Mouse (Mus musculus): Measurements from ENCODE around the gene Ak8. TPM values are rescaled to one million over a fixed set of nuclear protein-coding genes. Genes with fewer than 3 reads are reported as not detected.

Ak8 gene
- total and polyA plus RNA-seq, 3 experiments: 1.5 to 2.6 TPM; not detected in 1

DNA sequence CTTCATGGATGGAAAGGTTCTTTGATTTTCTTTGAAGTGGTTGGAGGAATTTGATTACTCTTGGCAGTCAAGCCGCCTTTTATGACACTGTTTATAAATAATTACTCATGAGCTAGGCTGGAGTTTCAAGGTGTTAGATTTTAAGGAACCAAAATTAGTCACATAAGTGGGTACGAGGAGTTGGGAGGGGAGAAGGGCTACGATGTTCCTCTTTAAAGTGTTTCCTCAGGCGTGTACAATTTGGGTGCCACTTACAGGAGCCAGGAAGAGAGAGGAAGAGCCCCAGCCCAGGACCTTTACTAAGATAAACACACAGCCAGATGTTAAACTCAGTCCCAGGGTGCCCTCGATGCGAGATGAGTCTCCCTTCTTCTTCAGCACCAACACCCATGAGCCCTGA lies 6.8 kb downstream of the Ak8 start:
- no peaks in the 10 kb centered on the region for H3K79me2 ChIP-seq (ENCODE audit: control insufficient read depth, insufficient read depth, low read length, poor library complexity)
- no peak overlapping the region for H3K9ac ChIP-seq (ENCODE audit: control insufficient read depth, low read depth, low read length, poor library complexity, severe bottlenecking)
- peaks cover 11 to 39% of the 10 kb centered on the region in 2 experiments for H3K4me1 ChIP-seq (ENCODE audit: control insufficient read depth in 1 of 2, insufficient read depth in 2 of 2, low read length in 2 of 2)
- TF ChIP-seq TAL1 (IDR thresholded peaks at IDR 0.05; ENCODE audit: low read length) (no peak), SIN3A (IDR thresholded peaks at IDR 0.05; ENCODE audit: low read length) (no peak; the same call in 1 of the 2 replicates), ETS1 (IDR thresholded peaks at IDR 0.05; ENCODE audit: low read depth, low read length) (peak; percentile 14; the same call in 1 of the 2 replicates), HCFC1 (IDR thresholded peaks at IDR 0.05; ENCODE audit: low read depth, low read length) (no peak)
- peak; percentile 69 for DNase-seq (ENCODE audit: low read depth, low spot score)
- no peaks in the 10 kb centered on the region for H3K27me3 ChIP-seq (ENCODE audit: control insufficient read depth in 1 of 2, insufficient read depth in 2 of 2, low read length in 2 of 2)
- H3K27ac ChIP-seq (ENCODE audit: control insufficient read depth, low read depth, low read length): peak overlapping the region; percentile 72
- H3K4me3 ChIP-seq (ENCODE audit: control insufficient read depth in 1 of 2, insufficient read depth in 1 of 2, low read depth in 2 of 2, low read length in 2 of 2): peak overlapping the region in 1 of 2 experiments; percentile 2; a peak in 1 of 4 replicates
- peaks cover 0 to 26% of the 10 kb centered on the region in 2 experiments; a peak in 2 of 4 replicates for H3K36me3 ChIP-seq (ENCODE audit: control insufficient read depth in 1 of 2, insufficient read depth in 2 of 2, low read length in 2 of 2)
- no peaks in the 10 kb centered on the region for H3K9me3 ChIP-seq (replicated peaks; ENCODE audit: insufficient read depth, low read length)

DNA sequence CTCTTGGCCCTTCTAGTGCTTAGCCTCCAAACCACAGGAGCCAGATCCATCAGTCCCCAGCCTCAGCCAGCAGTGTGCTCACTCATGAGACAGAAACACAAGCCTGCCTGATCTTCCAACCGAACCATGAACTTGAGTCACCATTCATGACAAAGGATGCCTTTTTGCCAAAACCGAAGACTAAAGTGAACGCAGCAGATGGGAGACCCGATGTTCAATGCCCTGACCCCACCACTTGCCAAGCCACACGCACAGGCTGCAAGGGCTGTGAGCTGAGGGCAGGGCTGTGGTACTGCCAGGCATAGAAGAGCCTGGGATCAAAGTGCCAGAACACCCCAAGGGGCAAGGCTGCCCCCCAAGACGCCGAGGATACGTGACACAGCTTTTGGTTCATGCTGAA lies 13.1 kb downstream of the Ak8 start:
- DNase-seq (ENCODE audit: low read depth, low spot score): no peak
- Histone ChIP-seq H3K9ac (ENCODE audit: control insufficient read depth, low read depth, low read length, poor library complexity, severe bottlenecking) (no peak overlapping the region), H3K27me3 (ENCODE audit: control insufficient read depth in 1 of 2, insufficient read depth in 2 of 2, low read length in 2 of 2) (no peaks in the 10 kb centered on the region), H3K27ac (ENCODE audit: control insufficient read depth, low read depth, low read length) (no peak overlapping the region), H3K4me3 (ENCODE audit: control insufficient read depth in 1 of 2, insufficient read depth in 1 of 2, low read depth in 2 of 2, low read length in 2 of 2) (no peak overlapping the region), H3K9me3 (replicated peaks; ENCODE audit: insufficient read depth, low read length) (no peaks in the 10 kb centered on the region), H3K36me3 (ENCODE audit: control insufficient read depth in 1 of 2, insufficient read depth in 2 of 2, low read length in 2 of 2) (no peaks in the 10 kb centered on the region), H3K79me2 (ENCODE audit: control insufficient read depth, insufficient read depth, low read length, poor library complexity) (no peaks in the 10 kb centered on the region), H3K4me1 (ENCODE audit: control insufficient read depth in 1 of 2, insufficient read depth in 2 of 2, low read length in 2 of 2) (no peaks in the 10 kb centered on the region)
- TF ChIP-seq MAX (IDR thresholded peaks at IDR 0.05; ENCODE audit: low read length): no peak
- TF ChIP-seq ZNF384 (IDR thresholded peaks at IDR 0.05; ENCODE audit: low read depth, low read length): no peak
- TF ChIP-seq GATA1 (IDR thresholded peaks at IDR 0.05; ENCODE audit: low read depth, low read length): no peak
- TF ChIP-seq CHD2 (IDR thresholded peaks at IDR 0.05; ENCODE audit: low read length): no peak
- TF ChIP-seq CHD1 (IDR thresholded peaks at IDR 0.05; ENCODE audit: low read depth, low read length): no peak
- no peak for TF ChIP-seq MAFK (IDR thresholded peaks at IDR 0.05; ENCODE audit: borderline replicate concordance, low read depth, low read length)
- no peak for TF ChIP-seq MYB (IDR thresholded peaks at IDR 0.05; ENCODE audit: low read depth, low read length)
- TF ChIP-seq UBTF (IDR thresholded peaks at IDR 0.05; ENCODE audit: borderline replicate concordance, insufficient read depth, low read depth, low read length): no peak
- TF ChIP-seq TBP (IDR thresholded peaks at IDR 0.05; ENCODE audit: low read depth, low read length): no peak
- TF ChIP-seq ZC3H11A (IDR thresholded peaks at IDR 0.05; ENCODE audit: low read depth, low read length): no peak
- no peak for TF ChIP-seq USF2 (IDR thresholded peaks at IDR 0.05; ENCODE audit: borderline replicate concordance in 1 of 2, insufficient read depth in 1 of 2, low read depth in 1 of 2, low read length in 2 of 2)
- TF ChIP-seq MEF2A (IDR thresholded peaks at IDR 0.05; ENCODE audit: extremely low read depth, insufficient replicate concordance, low read depth, low read length, poor library complexity, severe bottlenecking): no peak
